In the genomic region with DNA sequence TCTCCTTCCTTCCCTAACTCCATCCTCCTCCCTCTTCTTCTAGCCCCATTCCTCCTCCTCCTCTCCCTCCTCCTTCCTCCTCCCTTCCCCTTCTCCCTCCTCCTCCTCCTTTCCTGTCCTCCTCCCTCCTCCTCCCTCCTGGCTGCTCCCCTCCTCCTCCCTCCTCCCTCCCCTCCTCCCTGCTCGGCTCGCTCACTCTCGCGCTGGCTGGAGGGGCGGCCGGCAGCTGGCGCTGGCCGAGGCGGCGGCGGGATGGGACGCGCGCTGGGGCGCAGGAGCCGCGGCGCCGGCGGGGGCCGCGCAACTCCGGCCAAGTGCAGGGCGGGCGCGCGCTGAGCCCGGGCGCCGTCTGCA, we compare ENCODE assay signal across 9 mouse cellular contexts. TPM values are rescaled to one million over a fixed set of nuclear protein-coding genes. Genes with fewer than 3 reads are reported as not detected.
DNase-seq lines count a peak whose midpoint lies in the region; ATAC-seq lines count a peak whose summit lies in the region.
"Had no signal": no experiment of that assay in that cellular context is flagged by ENCODE, and none has a peak within 500 bp of the region (broad histone marks: within the 10 kb centered on the region; RNA-seq: fewer than 3 reads in every experiment).

No protein-coding gene starts in this region.

- H3K4me2 ChIP-seq in kidney, embryonic 15.5 days = peak overlapping the region; percentile 86
- peak overlapping the region; percentile 90 for H3K4me2 ChIP-seq in hindbrain, embryonic 16.5 days (ENCODE audit: low read length)
- H3K4me2 ChIP-seq in liver, embryonic 11.5 days = peak overlapping the region; percentile 62

- ATAC-seq in kidney, embryonic 15.5 days (replicated peaks; ENCODE audit: low FRiP score) = peak; percentile 54
- ATAC-seq in hindbrain, embryonic 16.5 days = peak; percentile 61
- 0 out of 2 replicates have a peak, but pooled peaks have one; percentile 8 for ATAC-seq in liver, embryonic 11.5 days (replicated peaks; ENCODE audit: low FRiP score)
- ATAC-seq: Patski had no signal

- peak overlapping the region; percentile 59 for H3K4me3 ChIP-seq in kidney, embryonic 15.5 days (replicated peaks)
- H3K4me3 ChIP-seq in embryonic facial prominence, embryonic 10.5 days = peak overlapping the region; percentile 66
- peak overlapping the region; percentile 64 for H3K4me3 ChIP-seq in hindbrain, embryonic 16.5 days (ENCODE audit: low read length)
- H3K4me3 ChIP-seq in liver, embryonic 11.5 days (ENCODE audit: low read depth, low read length) = peak overlapping the region; percentile 42

- no peaks in the 10 kb centered on the region for H3K9me3 ChIP-seq in kidney, embryonic 15.5 days (replicated peaks)
- 0 out of 2 replicates have a peak, but pooled peaks cover 2% of the 10 kb centered on the region for H3K9me3 ChIP-seq in embryonic facial prominence, embryonic 10.5 days
- H3K9me3 ChIP-seq in hindbrain, embryonic 16.5 days (ENCODE audit: control insufficient read depth, low read length) = no peaks in the 10 kb centered on the region
- H3K9me3 ChIP-seq in liver, embryonic 11.5 days (ENCODE audit: control insufficient read depth, low read length) = no peaks in the 10 kb centered on the region

- H3K4me1 ChIP-seq in kidney, embryonic 15.5 days = peaks cover 36% of the 10 kb centered on the region
- peaks cover 40% of the 10 kb centered on the region for H3K4me1 ChIP-seq in embryonic facial prominence, embryonic 10.5 days
- H3K4me1 ChIP-seq in hindbrain, embryonic 16.5 days (ENCODE audit: control insufficient read depth, insufficient read depth, low read depth, low read length) = peaks cover 28% of the 10 kb centered on the region
- H3K4me1 ChIP-seq in liver, embryonic 11.5 days (replicated peaks; ENCODE audit: control insufficient read depth, insufficient read depth, low read length) = no peaks in the 10 kb centered on the region; the same call in 1 of the 2 replicates

- H3K36me3 ChIP-seq in kidney, embryonic 15.5 days = no peaks in the 10 kb centered on the region
- no peaks in the 10 kb centered on the region for H3K36me3 ChIP-seq in embryonic facial prominence, embryonic 10.5 days (replicated peaks)
- no peaks in the 10 kb centered on the region for H3K36me3 ChIP-seq in hindbrain, embryonic 16.5 days (ENCODE audit: control insufficient read depth, insufficient read depth, low read length)
- H3K36me3 ChIP-seq in liver, embryonic 11.5 days (ENCODE audit: control insufficient read depth, insufficient read depth, low read length) = no peaks in the 10 kb centered on the region

- DNase-seq in kidney, postnatal 25 days = no peak
- peak; percentile 82 for DNase-seq in embryonic facial prominence, embryonic 10.5 days (ENCODE audit: low spot score)
- DNase-seq in liver, embryonic 11.5 days (ENCODE audit: low spot score) = no peak
- peak; percentile 30 for DNase-seq in retina, postnatal 7 days (ENCODE audit: low read depth, low spot score)
- no peak for DNase-seq in ovary, postnatal 10 days (ENCODE audit: low spot score)
- no peak for DNase-seq in gastrocnemius, adult 8-10 months (ENCODE audit: low spot score in 2 of 2)

- peak overlapping the region; percentile 29 for H3K9ac ChIP-seq in kidney, embryonic 15.5 days
- H3K9ac ChIP-seq in hindbrain, embryonic 16.5 days (ENCODE audit: low read depth, low read length) = peak overlapping the region; percentile 78
- no peak overlapping the region for H3K9ac ChIP-seq in liver, embryonic 11.5 days (ENCODE audit: low read depth, low read length)

- peaks cover 80% of the 10 kb centered on the region for H3K27me3 ChIP-seq in kidney, embryonic 15.5 days
- H3K27me3 ChIP-seq in embryonic facial prominence, embryonic 10.5 days (replicated peaks; ENCODE audit: low read depth, poor library complexity, severe bottlenecking) = peaks cover 96% of the 10 kb centered on the region
- peaks cover 11% of the 10 kb centered on the region; the same call in 1 of the 2 replicates for H3K27me3 ChIP-seq in hindbrain, embryonic 16.5 days (replicated peaks; ENCODE audit: control insufficient read depth, insufficient read depth, low read length)
- peaks cover 71% of the 10 kb centered on the region for H3K27me3 ChIP-seq in liver, embryonic 11.5 days (replicated peaks; ENCODE audit: control insufficient read depth, insufficient read depth, low read length)

- H3K27ac ChIP-seq in kidney, embryonic 15.5 days = no peak overlapping the region
- peak overlapping the region; percentile 69; the same call in 1 of the 2 replicates for H3K27ac ChIP-seq in embryonic facial prominence, embryonic 10.5 days (replicated peaks)
- H3K27ac ChIP-seq in hindbrain, embryonic 16.5 days (ENCODE audit: low read depth, low read length) = peak overlapping the region; percentile 71
- no peak overlapping the region for H3K27ac ChIP-seq in liver, embryonic 11.5 days (ENCODE audit: low read depth, low read length)

- under 1% methylated on average over 29 of the region's 30 CpGs for WGBS in kidney, embryonic 15.5 days
- 4% methylated on average over 30 of the region's 30 CpGs for WGBS in embryonic facial prominence, embryonic 10.5 days
- under 1% methylated on average over 28 of the region's 30 CpGs for WGBS in hindbrain, embryonic 16.5 days
- WGBS in liver, embryonic 11.5 days = 0% methylated on average over 22 of the region's 30 CpGs

RNA-seq across cellular contexts. Expression of a gene that starts 0.6 kb away (rescaled TPM):
- polyA plus RNA-seq in kidney, embryonic 15.5 days (2015; fragmentation: Nextera tagmentation; extraction: Ambion mirVana) = 0.32 and 0.36 TPM in 2 replicates
- 0.23 and 0.34 TPM in 2 replicates for polyA plus RNA-seq in embryonic facial prominence, embryonic 10.5 days (2016; fragmentation: Nextera tagmentation; extraction: Ambion mirVana)
- polyA plus RNA-seq in hindbrain, embryonic 16.5 days (2015; fragmentation: Nextera tagmentation; extraction: Ambion mirVana) = 3.9 and 4.2 TPM in 2 replicates
- 0.05 and 0.15 TPM in 2 replicates for polyA plus RNA-seq in liver, embryonic 11.5 days (2014; fragmentation: Nextera tagmentation; extraction: Ambion mirVana)
- total RNA-seq in gastrocnemius, adult 8-10 months (2022) = 1 to 10 TPM; 2.6 to 7.0 (median 4.5) TPM
- polyA plus RNA-seq: Patski had no signal

RNA-seq across cellular contexts. Expression of a gene that starts 56.6 kb away (rescaled TPM):
- polyA plus RNA-seq in kidney, embryonic 15.5 days (2015; fragmentation: Nextera tagmentation; extraction: Ambion mirVana) = 36.0 and 40.7 TPM in 2 replicates
- 51.2 and 60.1 TPM in 2 replicates for polyA plus RNA-seq in embryonic facial prominence, embryonic 10.5 days (2016; fragmentation: Nextera tagmentation; extraction: Ambion mirVana)
- 113 and 123 TPM in 2 replicates for polyA plus RNA-seq in hindbrain, embryonic 16.5 days (2015; fragmentation: Nextera tagmentation; extraction: Ambion mirVana)
- 29.3 and 29.7 TPM in 2 replicates for polyA plus RNA-seq in liver, embryonic 11.5 days (2014; fragmentation: Nextera tagmentation; extraction: Ambion mirVana)
- 1 to 10 TPM; 1.9 to 5.4 (median 4.8) TPM for total RNA-seq in gastrocnemius, adult 8-10 months (2022)

Comparison
In these comparisons a context has a peak if more than half of its experiments do, and no peak if none do; other contexts are left out.
1. ATAC-seq: peak in every context shown above with its lines; median percentile 61 in hindbrain, embryonic 16.5 days; 54 in kidney, embryonic 15.5 days; 8 in liver, embryonic 11.5 days.
2. H3K27ac ChIP-seq: peak in embryonic facial prominence, embryonic 10.5 days (single experiment) and hindbrain, embryonic 16.5 days (single experiment); none in kidney, embryonic 15.5 days (single experiment) and liver, embryonic 11.5 days (single experiment).
3. DNase-seq: peak in embryonic facial prominence, embryonic 10.5 days (single experiment) and retina, postnatal 7 days (single experiment); none in kidney, postnatal 25 days (0 of 2), liver, embryonic 11.5 days (single experiment), ovary, postnatal 10 days (single experiment) and gastrocnemius, adult 8-10 months (0 of 2).
4. Peak in every context shown above with its lines, with median percentiles within 50 percentile points of each other: H3K4me2 ChIP-seq and H3K4me3 ChIP-seq.